Mouse (Mus musculus) liver, postnatal 0 days (tissue): ENCODE data around the gene Tdrkh.

ENCODE experiments used
- CTCF ChIP-seq: sonication (generic); IDR thresholded peaks from 2 replicates; pipeline ENCODE4 v1.5.1; 2016; ENCODE audit warnings: antibody characterized with exemption, low read depth
- EP300 ChIP-seq: IDR thresholded peaks from 2 replicates; pipeline ENCODE4 v1.6.1; 2016; ENCODE audit warnings: antibody characterized with exemption, low read depth, mild to moderate bottlenecking

DNA sequence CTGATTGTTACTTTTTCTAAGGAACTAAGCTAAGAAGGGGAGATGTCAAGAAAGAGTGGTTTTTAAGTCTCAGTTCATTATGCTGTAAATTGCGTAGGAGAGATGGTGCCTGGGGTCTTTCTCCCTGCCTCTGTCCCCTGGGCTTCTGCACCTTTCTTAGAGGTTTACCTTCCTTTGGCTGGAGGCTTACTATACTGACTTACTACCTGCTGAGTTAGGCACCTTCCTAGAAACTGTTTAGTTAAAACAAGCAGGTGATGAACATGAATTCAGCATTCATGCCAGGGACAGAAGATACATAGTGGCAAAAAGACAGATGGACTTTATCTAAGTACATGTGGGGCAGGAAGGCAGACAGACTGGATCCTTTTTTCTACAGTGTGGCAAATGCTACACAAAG, 16.7 kb upstream of the Tdrkh start:
- TF ChIP-seq CTCF (no peak), EP300 (no peak)
